Mouse (Mus musculus) CD4-positive helper T cell, adult 2 months (primary cell): ENCODE measurements around the gene Acad12.
A peak's percentile ranks its signal among the peaks of the same experiment; 100 is the strongest.

Experiments
- DNase-seq: peaks from one replicate; pipeline ENCODE4 v3.0.0-alpha.2; 2012; ENCODE audit warnings: low read depth, missing footprints, low spot score

Acad12 gene

GRCm38 (mm10) chr5:121585005-121585404 is 33.7 kb downstream of the Acad12 start:
- no peak for DNase-seq

- no peak for DNase-seq
These were observed 34.8 kb downstream of the Acad12 start for GRCm38 (mm10) chr5:121583765-121584501.

DNA sequence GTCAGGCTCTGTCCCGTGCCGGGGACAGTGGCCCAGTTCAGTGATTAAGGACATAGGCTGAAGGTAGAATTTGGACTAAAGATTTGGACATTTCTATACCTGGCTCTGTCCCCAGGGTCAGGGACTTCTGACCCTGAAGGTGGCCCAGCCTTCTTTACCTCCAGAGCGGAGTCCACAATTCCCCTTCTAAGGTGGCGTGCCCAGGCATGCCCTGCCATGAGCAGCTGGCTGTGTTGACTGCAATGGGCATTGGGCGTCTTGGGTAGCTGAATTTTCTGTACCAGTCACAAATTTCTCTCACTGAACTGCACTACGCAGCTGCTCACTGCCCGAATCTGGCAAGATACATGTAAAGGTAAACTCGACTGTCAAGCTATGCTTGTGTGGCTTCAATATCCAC is 36.8 kb downstream of the Acad12 start:
- no peak for DNase-seq

- no peak for DNase-seq
These were observed 41.7 kb downstream of the Acad12 start for GRCm38 (mm10) chr5:121576927-121577488.

- DNase-seq = no peak
These were observed 42.9 kb downstream of the Acad12 start for GRCm38 (mm10) chr5:121575867-121576266.

- DNase-seq = no peak
These were observed 44.6 kb downstream of the Acad12 start for GRCm38 (mm10) chr5:121574145-121574544.

DNA sequence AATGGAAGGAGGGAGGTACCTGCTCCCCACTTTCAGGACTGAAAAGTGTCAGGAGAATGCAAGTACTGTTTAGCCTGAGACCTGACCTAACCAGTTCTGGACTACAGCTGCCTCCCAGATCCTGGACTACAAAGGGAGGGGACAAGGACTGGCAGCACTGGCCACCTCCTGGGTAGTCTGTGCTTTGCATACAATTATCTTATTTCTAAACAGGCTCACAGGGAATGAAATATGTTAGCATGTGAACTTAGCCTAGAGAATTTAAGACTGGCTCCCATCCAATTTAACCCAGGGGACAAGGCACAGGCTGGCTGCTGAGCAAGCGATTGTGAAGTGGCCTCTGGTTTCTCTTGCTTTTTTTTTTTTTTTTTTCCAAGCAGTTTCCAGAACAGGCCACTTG is 48.0 kb downstream of the Acad12 start:
- no peak for DNase-seq

DNA sequence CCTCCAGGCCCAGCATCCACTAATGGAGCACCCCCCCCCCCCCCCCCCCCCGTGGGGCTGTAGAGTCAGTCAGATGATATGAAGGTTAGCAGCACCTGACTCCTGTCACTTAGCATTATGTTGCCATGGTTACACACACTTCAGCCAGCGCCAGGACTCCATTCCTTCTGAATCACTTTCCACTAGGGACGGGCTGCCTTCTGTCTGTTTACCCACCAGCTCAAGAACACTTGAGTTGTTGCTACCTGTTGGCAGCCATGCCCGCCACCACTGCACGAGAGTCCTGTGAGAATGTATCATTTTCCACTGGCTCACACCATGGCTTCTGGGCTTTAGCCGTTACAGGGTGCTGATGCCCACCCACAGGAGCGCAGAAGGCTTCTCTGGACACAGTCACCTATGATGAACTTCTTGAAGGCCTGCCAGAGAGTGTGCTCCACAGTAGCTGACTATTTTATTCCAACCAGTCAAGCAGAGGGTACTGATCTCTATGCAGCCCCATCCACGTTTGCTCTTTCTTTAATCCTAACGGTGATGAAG is 48.8 kb downstream of the Acad12 start:
- DNase-seq = no peak

- no peak for DNase-seq
These were observed 52.6 kb downstream of the Acad12 start for GRCm38 (mm10) chr5:121566035-121566681.

GRCm38 (mm10) chr5:121564468-121564895 is 54.3 kb downstream of the Acad12 start:
- DNase-seq = peak; percentile 86

DNA sequence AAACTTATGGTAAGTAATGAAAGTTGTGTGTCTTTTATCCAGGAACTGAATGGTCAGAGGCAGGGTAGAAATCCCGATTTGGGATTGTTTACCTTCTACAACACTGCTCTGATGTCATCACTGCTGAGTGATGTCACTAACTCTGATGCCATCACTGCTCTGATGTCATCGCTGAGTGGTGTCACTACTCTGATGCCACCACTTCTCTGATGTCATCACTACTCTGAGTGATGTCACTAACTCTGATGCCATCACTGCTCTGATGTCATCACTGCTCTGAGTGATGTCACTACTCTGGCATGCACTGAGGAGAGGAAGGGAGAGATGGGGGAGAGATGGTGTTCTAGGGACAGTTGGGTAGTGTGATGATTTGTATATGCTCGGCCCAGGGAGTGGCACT is 56.3 kb downstream of the Acad12 start:
- DNase-seq = no peak

DNA sequence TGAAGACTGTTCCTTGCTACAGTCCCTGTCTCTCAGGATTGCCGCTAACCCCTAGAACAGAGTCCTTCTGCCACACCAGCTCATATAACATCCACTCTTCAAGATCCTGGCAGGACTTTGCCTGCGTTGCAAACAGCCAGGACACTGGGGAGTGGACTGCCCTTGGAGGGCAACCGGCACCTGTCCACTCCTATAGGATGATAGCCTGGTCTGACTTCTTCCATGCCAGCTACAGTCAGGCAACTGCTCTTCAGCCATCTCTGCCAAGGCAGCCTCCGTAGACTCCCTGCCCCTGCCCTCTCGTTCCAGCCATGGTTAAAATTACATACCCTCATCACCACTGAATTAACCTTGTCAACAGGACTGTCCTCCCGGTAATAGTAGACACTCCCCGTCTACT is 69.5 kb downstream of the Acad12 start:
- DNase-seq = no peak

- no peak for DNase-seq
These were observed 71.7 kb downstream of the Acad12 start for GRCm38 (mm10) chr5:121547084-121547483.
